Mouse (Mus musculus) bone marrow, adult 2 months (tissue): Measurements from ENCODE around the gene Rcan3. TPM values are rescaled to one million over a fixed set of nuclear protein-coding genes. Genes with fewer than 3 reads are reported as not detected.
A peak's percentile ranks its signal among the peaks of the same experiment; 100 is the strongest.

Experiments used
- H3K27ac ChIP-seq: fragments of 200-500 bp; 2 replicates; pipeline ENCODE4 v1.5.1; 2012; ENCODE audit warnings: low read depth, mild to moderate bottlenecking, control low read depth, inconsistent platforms, low read length; ENCODE audit not compliant: control insufficient read depth, poor library complexity, insufficient read depth
- H3K4me1 ChIP-seq: fragments of 200-500 bp; 2 replicates; pipeline ENCODE4 v1.6.1; 2011; ENCODE audit warnings: low read length; ENCODE audit not compliant: control insufficient read depth, insufficient read depth
- H3K4me3 ChIP-seq: fragments of 200-500 bp; replicated peaks from 2 replicates; pipeline ENCODE3; 2011; ENCODE audit warnings: mild to moderate bottlenecking, low read depth, low read length, control low read depth; ENCODE audit not compliant: control insufficient read depth
- CTCF ChIP-seq: fragments of 200-500 bp; IDR thresholded peaks from 2 replicates; pipeline ENCODE4 v1.5.1; 2011; ENCODE audit warnings: low read length, control low read depth; ENCODE audit not compliant: control insufficient read depth, insufficient read depth
- POLR2A ChIP-seq: fragments of 200-500 bp; IDR thresholded peaks from 2 replicates; pipeline ENCODE4 v1.6.1; 2011; ENCODE audit warnings: low read depth, mild to moderate bottlenecking, control low read depth, low read length, borderline replicate concordance; ENCODE audit not compliant: control insufficient read depth
- WGBS: fragments of 180-500 bp; shearing (Covaris S2); methylation state at CpG from one replicate; pipeline ENCODE4 v1.1.7; 2018; 5-methylcytosine and 5-hydroxymethylcytosine counted together
- polyA plus RNA-seq: library from polyadenylated mRNA; stranded (reverse); fragments of >200 nt; gene quantifications from 2 replicates; pipeline ENCODE4 v1.2.4, GENCODE M21; 2011; ENCODE audit warnings: low replicate concordance; ENCODE audit not compliant: missing spikeins, insufficient read depth, insufficient read length

Rcan3 gene
- polyA plus RNA-seq, 1 experiment, result 16.3 TPM

GRCm38 (mm10) chr4:135426587-135426986, 7.1 kb downstream of the Rcan3 start:
- TF ChIP-seq POLR2A (no peak), CTCF (no peak)
- H3K4me1 ChIP-seq, result no peaks in the 10 kb centered on the region; the same call in 1 of the 2 replicates
- H3K27ac ChIP-seq, result no peak overlapping the region
- WGBS, result 62% methylated on average over 7 of the region's 7 CpGs
- H3K4me3 ChIP-seq, result no peak overlapping the region

DNA sequence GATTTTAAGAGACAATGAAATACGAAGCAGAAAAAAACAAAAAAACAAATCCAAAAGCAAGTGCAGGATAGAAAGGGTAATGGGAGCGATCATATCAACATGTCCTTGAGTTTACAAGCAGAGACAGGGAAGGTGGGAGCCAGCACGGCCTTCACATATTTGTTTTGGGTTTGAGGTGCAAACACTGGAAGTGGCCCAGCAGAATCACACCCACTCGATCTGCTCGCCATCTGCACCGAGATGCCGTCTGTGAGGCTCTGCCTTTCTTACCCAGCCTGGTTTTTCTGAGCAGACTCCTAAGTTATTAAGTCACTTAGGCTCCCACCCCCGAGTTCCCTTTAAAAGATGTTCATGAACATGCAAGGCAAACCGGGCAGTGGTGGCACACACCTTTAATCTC, 8.0 kb downstream of the Rcan3 start:
- 86% methylated on average over 9 of the region's 9 CpGs for WGBS
- Histone ChIP-seq H3K4me1 (no peaks in the 10 kb centered on the region; the same call in 1 of the 2 replicates), H3K27ac (no peak overlapping the region), H3K4me3 (no peak overlapping the region)
- no peak for TF ChIP-seq CTCF
- no peak for TF ChIP-seq POLR2A

DNA sequence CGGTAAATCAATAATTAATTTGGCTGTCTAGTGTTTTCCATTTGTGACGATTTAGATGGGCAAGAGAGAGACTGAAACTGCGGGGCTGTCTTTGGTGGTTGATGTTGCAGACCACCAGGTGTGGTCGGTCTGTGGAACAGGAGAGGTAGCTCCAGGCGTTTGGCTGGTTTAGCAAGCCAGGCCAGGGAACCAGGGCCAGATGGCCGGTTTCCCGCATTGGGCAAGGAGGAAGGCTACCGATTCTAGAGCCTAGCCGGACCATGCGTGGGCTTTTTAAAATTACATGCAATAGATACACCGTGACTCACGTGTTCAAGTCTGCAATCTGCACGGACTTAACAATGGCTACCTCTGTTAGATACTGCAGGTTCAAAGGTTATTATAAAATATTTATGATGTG, 12.7 kb downstream of the Rcan3 start:
- no peak for TF ChIP-seq POLR2A
- no peak for TF ChIP-seq CTCF
- Histone ChIP-seq H3K27ac (no peak overlapping the region), H3K4me1 (no peaks in the 10 kb centered on the region), H3K4me3 (no peak overlapping the region)
- 93% methylated on average over 13 of the region's 13 CpGs for WGBS

DNA sequence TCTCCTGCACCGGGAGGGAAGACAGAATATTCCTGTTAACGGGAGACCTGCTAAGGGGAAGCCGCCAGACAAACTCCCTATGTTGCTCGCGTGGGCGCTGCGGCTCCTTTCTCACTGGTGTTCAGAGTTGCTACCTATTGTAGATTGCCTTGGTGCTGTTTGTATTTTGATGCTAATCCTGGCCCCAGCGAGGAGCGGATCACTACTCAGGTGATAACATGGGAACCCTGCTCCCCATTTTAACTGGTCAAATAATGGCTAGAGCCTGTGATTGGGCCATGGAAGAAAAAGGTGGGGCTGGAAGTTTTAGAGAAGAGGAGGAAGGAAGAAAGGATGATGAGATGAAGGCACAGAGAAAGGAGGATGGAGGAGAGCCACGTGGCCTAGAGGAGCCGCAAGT, 13.2 kb downstream of the Rcan3 start:
- Histone ChIP-seq H3K27ac (no peak overlapping the region), H3K4me1 (no peaks in the 10 kb centered on the region), H3K4me3 (no peak overlapping the region)
- TF ChIP-seq POLR2A (no peak), CTCF (no peak)
- 91% methylated on average over 11 of the region's 11 CpGs for WGBS

DNA sequence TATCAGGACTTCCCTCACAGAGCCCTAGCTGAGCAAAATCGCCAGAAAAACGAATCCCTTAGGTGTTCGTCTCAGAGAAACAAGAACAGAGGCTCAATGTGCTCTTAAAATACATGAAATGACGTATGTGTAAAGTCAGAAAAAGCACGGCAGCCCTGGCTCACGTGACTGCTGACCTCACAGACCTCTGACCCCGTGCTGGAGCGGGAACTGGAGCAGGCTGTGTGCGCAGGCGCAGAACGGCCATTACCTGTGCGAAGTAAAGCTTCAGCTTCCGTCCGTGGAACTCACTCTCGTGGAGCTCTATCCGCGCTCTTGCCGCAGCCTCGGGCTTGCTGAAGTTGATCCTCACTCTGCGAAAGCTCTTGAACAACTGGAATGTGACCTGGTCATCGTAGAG, 13.7 kb downstream of the Rcan3 start:
- Histone ChIP-seq H3K27ac (no peak overlapping the region), H3K4me3 (no peak overlapping the region), H3K4me1 (no peaks in the 10 kb centered on the region)
- 91% methylated on average over 21 of the region's 21 CpGs for WGBS
- TF ChIP-seq POLR2A (no peak), CTCF (no peak)

- Histone ChIP-seq H3K4me3 (peak overlapping the region; percentile 45), H3K27ac (peak overlapping the region; percentile 52), H3K4me1 (no peaks in the 10 kb centered on the region)
- no peak for TF ChIP-seq CTCF
- no peak for TF ChIP-seq POLR2A
- 47% methylated on average over 21 of the region's 21 CpGs for WGBS
These were observed 17.3 kb downstream of the Rcan3 start for GRCm38 (mm10) chr4:135416367-135416766.

DNA sequence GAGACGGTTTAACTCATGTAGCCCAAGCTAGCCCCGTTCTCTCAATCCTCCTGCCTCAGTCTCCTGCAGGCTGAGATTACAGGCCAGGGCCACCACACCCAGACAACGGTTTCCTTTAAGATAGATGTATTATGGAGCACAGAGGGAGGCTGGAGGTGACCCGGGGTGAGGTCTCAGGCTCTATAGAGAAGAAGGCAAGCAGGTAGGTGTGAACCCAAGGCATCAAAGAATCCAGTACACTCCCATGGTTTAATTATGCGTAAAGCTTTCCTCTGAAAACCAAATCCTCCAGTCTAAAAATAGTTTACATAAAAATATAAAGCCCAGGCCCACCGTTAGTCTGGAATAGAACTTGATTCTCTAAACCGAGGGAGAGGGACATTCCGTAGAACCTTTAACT, 20.2 kb downstream of the Rcan3 start:
- 80% methylated on average over 8 of the region's 8 CpGs for WGBS
- Histone ChIP-seq H3K4me3 (no peak overlapping the region), H3K4me1 (no peaks in the 10 kb centered on the region), H3K27ac (no peak overlapping the region)
- no peak for TF ChIP-seq CTCF
- no peak for TF ChIP-seq POLR2A

DNA sequence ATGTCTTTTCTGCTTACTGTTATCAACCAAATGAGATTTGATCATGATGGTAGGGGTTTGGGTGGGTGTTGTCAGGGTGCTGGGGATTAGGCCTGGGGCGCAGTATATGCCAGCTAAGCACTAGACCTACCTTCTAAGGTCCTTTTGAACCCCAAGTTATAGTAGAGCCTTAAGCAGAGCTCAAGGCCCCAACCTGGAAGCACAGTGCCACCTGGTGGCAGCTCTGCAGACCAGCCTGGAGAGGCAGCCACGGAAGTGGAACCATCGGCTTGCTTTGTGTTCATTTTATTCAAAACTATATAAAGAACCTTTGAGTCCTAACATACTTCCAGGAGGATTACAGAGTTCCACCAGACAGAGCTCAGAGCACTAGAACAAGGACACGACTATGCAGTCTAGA, 22.0 kb downstream of the Rcan3 start:
- Histone ChIP-seq H3K4me1 (no peaks in the 10 kb centered on the region), H3K4me3 (no peak overlapping the region), H3K27ac (no peak overlapping the region)
- no peak for TF ChIP-seq POLR2A
- TF ChIP-seq CTCF, result peak; percentile 95
- WGBS, result 22% methylated on average over 4 of the region's 4 CpGs

DNA sequence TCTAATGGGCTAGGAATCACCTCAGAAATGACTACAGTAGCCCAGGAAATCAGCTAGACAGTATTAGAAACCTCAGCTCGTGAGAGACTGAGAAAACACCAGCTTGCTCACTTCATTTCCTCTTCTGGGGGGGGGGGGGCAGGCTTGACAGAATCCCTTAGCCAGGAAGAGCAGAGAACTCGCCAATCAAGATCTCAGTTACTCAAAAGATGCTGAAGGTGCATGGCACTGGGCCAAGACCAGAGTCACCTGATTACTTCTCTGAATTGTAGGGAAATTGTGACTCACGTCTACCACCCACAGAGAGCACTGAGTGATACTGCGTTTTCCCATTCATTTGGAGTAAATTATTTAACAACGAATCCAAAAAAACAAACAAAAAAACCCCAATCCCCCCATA, 27.5 kb downstream of the Rcan3 start:
- Histone ChIP-seq H3K4me3 (no peak overlapping the region), H3K27ac (no peak overlapping the region), H3K4me1 (peaks cover 2% of the 10 kb centered on the region; the same call in 1 of the 2 replicates)
- no peak for TF ChIP-seq CTCF
- TF ChIP-seq POLR2A, result no peak
- 25% methylated on average over 5 of the region's 5 CpGs for WGBS
